8 mouse cellular contexts compared by ENCODE assay signal in genomic region chr2:11320241-11320640, GRCm38 (mm10).
DNase-seq lines count a peak whose midpoint lies in the region; ATAC-seq lines count a peak whose summit lies in the region.

No protein-coding gene starts in this region.

- intact Hi-C loops in left cerebral cortex, postnatal 4 days (cut with DNase I) = no loop called here

- DNase-seq in frontal cortex, postnatal 25 days (ENCODE audit: low spot score in 2 of 2) = no peak
- peak; percentile 40 to 45 for DNase-seq in right cerebral cortex, adult 2 months (ENCODE audit: low spot score in 2 of 2)
- no peak for DNase-seq in right cerebral cortex, postnatal 25 days
- DNase-seq in embryo, embryonic 10.5 days (ENCODE audit: low spot score) = peak; percentile 78
- DNase-seq in left cerebral cortex, postnatal 4 days = peak; percentile 23
- DNase-seq in skeletal muscle tissue, adult 2 months (ENCODE audit: low read depth, low spot score) = peak; percentile 20
- DNase-seq in MN1 (ENCODE audit: low spot score) = no peak

- ATAC-seq in frontal cortex, adult (ENCODE audit: low TSS enrichment) = peak; percentile 92

Comparison
In these comparisons a context has a peak if more than half of its experiments do, and no peak if none do; other contexts are left out.
1. DNase-seq: peak in right cerebral cortex, adult 2 months (2 of 2), embryo, embryonic 10.5 days (single experiment), left cerebral cortex, postnatal 4 days (single experiment) and skeletal muscle tissue, adult 2 months (single experiment); none in frontal cortex, postnatal 25 days (0 of 2), right cerebral cortex, postnatal 25 days (single experiment) and MN1 (single experiment).